Mouse (Mus musculus) right cerebral cortex, postnatal 4 days (tissue): ENCODE data around the gene Brdt.

Experiments
- DNase-seq: peaks from one replicate; pipeline ENCODE4 v3.0.0-alpha.2; 2022

The Brdt gene

DNA sequence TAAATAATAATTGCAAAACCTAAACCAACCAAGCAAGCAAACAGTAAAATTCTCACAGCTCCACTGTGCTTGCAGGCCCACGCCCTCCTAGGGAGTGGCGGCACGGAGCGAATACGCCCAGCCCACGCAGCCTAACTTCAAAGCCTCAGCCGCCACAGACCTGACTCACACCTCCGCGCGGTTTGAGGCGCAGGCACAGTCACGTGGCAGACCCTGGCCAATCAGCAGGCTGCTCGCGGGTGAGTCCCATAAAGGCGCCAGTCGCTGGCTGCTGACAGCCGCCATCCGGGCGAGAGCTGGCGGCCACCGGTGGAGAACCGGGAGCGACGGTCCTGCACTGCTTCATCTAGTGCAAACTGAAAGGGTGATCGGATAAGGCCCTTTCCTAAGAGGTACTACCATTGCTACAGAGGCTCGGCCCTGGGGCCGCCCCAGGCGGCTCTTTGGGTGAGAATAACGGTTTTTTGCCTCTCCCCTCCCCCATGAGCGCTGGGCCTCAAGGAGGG is at the start of gene Brdt:
Gene Brdt, plus strand, starts transcription at position 244 of the 506 bp plus-strand sequence.
- no peak for DNase-seq

DNA sequence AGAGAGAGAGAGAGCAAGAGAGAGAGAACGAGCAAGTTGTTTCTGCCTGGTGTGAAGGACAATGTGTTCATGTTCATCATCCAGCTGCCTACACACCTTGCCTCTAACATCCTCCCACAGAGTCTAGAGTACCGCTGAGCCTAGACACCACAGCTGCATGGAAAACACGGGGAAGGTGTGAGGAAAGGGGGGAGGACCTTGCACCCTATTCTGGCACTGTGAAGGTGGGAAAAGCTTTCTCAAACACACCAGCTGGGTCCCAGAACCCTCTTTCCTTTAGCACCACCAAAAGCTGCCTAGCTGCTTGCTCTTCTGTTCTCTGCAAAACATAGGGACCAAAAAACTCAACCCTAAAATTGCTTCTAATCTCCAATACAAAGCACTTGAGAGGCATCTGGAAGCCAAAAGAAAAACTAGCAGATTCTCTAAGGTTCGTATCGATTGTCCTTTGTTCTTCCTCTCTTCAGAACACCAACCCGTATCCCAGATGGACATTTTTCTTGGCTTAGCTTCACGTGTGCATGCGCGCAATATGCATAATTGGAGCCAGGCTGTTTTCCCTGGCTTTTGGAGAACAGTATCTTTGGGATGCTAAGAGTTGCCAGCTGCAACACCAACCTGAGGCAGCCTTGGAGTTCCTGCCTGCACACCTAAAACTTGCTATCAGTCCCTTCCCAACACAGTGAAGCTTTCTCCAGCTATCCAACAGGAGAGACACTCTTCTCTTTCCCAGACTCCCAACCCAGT is 48.2 kb upstream of the Brdt start:
- DNase-seq = no peak

- no peak for DNase-seq
Observed at GRCm38 (mm10) chr5:107283935-107284524, 46.9 kb upstream of the Brdt start.

DNA sequence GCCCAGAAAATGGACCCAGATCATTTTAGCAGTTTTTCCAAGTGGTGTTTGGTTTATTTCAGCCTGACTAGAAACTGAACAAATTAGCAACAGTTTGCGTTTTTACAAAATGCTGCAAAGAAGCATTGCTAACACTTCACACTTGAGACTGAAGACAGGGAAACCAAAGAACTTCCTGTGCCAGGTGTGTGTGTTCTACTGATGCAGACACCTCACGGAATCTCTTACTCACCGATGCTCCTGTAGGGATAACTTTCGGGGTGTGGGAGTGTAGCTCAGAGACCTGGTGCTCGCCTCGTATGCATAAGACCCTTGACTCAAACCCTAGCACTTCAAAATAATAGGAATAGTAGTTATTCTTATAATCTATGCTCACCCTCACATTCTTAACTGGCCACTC is 45.4 kb upstream of the Brdt start:
- DNase-seq = no peak

GRCm38 (mm10) chr5:107287254-107287907 is 43.6 kb upstream of the Brdt start:
- DNase-seq = peak; percentile 75

DNA sequence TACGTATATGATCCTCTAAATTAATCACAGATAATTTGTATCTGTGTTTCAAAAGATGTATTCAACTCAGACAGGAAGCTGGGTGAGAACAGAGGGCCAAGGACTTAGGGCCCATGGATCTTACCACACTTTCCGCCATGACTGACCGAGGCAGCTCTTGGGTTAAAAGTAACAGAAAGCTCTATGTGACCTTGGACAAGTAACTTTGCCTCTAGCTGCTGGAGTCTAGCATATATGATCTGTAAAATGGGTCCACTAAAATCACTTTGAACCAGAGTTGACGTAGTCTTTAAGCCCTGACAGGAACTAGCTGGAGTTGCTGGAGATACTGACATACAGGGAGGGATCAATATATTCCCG is 43.1 kb upstream of the Brdt start:
- DNase-seq = no peak

- DNase-seq = peak; percentile 41
Observed at GRCm38 (mm10) chr5:107288427-107289233, 42.3 kb upstream of the Brdt start.

GRCm38 (mm10) chr5:107289234-107289764 is 41.7 kb upstream of the Brdt start, which contains the start of gene Tgfbr3:
Tgfbr3 (minus strand) TSS chr5:107289629.
- DNase-seq = peak; percentile 72

DNA sequence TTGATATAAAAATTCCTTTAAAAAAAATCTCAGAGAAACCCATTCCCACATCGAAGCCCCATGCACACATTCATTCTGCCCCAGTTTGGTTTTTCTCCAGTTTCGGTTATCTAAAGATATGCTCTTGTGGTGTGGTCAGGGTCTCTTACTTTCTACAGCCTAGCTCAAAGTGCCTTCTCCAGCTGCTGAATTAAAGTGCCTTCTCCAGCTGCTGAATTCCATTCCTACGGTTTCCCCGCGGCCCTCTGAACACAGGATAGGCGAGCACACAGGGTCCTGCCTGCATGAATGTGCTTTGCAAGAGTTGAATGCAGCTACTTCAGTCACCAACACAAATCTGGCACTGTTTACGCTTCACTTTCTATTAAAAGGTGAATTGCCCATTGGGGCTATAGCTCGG is 41.0 kb upstream of the Brdt start:
- DNase-seq = no peak

- no peak for DNase-seq
Observed at GRCm38 (mm10) chr5:107294041-107294440, 36.9 kb upstream of the Brdt start.

DNA sequence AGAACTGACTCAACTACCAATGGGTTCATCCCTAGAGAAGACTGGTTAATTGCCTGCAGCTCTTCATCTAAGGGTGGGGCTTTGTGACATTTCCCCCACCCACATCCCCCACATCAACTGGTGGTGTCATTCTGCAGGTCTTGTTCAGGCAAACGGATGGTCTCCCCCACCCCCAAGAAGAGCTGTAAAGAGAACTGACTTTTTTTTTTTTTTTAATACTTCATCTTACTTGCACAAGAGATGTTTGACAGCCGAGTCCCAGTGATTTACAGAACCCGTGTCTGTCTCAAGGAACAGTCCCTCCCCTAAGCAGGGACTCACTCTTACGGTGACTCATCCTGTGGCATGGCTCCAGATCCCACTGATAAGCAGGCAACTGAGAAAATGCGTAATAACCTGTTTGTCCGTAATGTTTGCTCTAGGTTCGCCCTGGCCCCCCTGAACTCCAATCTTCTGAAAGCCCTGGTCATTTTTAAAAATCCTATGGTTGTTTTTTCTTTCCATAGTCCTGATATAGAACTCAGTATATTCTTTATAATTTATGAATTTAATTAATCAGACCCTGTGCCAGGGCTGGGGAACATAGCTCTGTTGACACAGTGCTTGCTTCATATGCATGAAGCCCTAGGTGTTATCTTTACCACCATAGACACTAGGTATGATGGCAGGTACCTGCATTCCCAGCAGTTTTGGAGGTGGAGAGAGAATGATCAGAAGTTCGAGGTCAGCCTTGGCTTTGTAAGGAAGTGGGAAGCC is 35.7 kb upstream of the Brdt start:
- DNase-seq = no peak

DNA sequence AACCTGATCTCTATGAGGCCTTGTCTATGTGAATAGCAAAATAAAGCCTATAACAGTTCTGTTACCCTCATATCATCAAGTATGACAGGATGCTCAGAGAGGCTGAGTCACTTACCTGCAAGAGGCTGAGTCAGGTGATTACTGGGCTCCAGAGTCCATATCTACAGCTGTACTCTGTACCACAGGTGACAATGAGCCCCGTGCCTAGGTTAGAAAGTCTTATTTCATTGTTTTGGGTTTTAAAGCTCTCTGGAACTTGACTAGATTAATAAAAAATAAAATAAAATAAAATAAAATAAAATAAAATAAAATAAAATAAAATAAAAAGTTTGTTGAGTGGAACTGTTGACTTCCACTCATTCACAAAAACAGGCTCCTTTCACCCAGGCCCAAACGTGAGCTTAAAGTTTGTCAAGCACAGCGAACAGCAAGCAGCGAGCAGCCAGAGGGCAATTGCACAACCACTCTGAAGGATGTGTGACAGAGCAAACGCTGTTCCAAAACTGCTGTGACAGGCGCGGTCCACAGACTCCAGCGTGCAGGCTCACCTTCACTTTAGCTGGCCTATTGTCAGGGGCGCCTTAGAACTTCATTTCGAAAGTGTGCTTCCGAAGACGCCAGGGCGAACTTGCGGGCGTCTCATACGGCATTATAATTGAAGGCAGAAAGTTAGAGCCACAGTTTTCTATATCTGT is 35.0 kb upstream of the Brdt start:
- DNase-seq = no peak

- no peak for DNase-seq
Observed at GRCm38 (mm10) chr5:107296512-107297322, 34.2 kb upstream of the Brdt start.

DNA sequence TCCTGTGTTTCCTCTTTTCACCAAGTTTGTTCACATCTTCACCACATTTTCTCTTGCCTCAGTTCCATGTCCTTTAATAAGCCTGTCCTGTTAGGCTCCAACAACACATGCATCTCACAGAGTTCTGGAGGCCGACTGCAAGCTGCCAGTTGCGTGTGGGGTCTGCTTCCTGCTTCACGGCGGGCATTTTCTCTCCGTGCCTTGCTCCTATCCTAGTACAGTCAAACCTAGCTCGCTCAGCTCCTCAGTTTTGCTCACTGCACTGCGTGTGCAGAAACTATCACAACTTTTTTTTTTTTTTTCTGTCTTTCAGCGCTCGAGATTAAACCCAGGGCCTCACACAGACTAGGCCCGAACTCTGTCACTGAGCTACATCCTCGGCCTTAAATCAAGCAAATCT is 32.1 kb upstream of the Brdt start:
- DNase-seq = no peak

DNA sequence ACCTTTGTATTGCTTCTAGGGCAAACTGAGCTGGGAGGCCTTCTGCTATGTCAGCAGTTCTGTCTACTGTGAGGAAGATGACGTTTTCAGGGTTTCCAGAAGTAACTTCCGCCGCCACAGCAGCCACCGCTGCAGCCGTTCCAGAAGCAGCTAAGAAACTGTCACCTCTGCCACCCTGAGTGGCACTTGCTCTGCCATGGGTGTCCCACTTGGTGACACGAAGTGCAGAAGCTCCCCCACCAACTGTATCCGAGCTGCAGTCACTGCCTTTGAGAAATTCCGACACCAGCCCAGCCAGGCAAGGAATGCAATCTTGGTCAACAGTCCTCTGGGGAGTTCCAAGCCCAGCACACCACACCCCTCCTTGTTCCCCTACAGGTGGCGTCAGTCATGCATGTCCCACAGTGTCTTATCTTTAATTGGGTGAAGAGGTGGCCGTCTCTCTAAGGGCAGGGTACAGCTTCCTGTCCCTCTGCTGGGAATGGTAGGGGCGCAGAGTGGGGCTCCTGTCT is 27.6 kb upstream of the Brdt start:
- no peak for DNase-seq

DNA sequence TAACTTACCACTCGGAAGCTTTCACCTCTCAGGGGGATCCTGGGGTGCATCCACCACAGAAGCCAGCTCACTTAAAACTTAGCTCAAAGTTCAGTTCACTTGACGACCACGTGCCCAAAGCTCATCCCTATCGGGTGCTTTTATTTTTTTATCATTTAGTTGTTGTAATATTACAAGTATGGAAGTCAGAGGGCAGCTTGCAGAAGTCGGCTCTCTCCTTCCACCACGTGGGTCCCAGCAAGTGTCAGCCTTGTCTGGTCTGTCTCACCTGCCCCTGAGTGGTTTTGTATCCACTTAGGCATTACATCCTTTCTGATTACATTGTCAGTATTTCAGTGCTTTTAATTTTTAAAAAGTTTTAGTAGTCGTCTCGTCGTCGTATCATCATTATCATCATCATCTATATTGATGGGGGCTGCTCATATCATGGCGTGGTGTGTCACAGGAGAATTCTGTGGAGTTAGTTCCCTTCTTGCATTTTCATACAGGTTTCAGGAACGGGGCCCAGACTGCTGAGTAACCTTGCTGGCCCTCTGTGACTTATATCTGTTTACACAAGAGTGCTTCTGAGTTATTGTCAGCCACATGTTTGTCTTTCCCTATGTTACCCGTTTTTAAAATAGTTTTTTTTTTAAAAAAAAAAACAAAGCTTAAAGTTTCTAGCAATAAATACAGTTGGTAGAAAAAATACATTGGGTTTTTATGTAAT is 26.7 kb upstream of the Brdt start:
- DNase-seq = no peak

DNA sequence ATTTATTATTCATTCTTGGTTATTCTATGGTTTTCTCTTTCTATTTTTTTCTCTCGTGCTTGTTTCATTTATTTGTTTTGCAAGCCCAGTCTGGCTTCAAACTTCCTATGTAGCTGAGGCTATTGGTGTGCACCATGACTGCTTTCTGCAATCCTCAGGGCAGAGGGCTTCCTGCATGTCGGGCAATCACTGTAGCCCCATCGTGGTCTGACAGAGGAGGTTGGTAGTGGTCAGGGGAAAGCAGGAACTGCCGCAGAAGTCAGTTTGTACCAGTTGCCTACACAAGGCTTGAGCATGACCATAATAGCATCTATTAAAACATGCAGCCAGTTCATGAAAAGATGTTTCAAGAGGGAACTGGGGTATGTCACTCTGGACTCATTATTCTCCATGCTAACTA is 23.5 kb upstream of the Brdt start:
- DNase-seq = no peak

DNA sequence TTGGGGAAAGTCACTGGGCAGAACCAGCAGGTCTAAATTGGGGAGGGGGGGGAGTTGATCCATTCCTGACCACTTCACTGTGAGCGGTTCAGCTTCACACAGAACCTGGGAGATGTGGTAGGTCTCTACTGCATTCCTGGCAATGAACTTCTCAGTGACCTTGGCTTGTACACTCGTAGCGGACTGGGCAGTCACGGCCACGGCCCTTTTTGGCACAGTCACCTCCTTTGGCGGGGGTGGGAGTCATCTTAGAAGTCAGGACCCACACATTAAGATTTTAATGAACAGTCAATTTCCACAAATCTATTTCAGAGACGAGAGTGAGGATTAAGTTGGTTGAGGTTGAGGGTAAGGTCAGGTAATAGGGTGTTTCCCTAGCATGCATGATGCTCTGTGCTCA is 13.8 kb upstream of the Brdt start:
- DNase-seq = no peak

GRCm38 (mm10) chr5:107320703-107321102 is 10.3 kb upstream of the Brdt start:
- peak; percentile 11 for DNase-seq

DNA sequence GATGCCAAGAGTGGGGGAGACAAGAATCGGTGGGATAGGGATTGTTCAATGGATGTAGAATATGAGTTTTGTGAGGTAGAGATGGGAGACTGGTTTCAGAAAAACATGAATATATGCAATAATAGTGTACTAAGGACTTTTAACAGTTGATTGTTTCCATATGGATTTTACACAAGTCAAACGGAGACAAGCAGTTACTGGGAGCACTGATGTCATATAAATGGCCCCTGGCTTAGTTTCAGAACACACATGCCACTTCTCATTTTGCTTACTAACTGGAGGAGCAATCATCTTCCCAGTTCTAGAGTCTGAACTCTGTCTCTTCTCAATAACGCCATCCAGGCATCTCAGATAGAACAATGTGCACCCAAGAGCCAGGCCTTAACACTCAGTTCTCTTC is 9.4 kb downstream of the Brdt start:
- DNase-seq = no peak
